Mouse (Mus musculus) thymus, adult 2 months (tissue): ENCODE measurements around the gene Zfp768. TPM values are rescaled to one million over a fixed set of nuclear protein-coding genes. Genes with fewer than 3 reads are reported as not detected.
"Not testable (repeated sequence)": the region's sequence is repeated elsewhere in the genome, so short reads cannot be mapped to it uniquely, and the experiment has no call there.

Experiments
- DNase-seq: peaks from one replicate; pipeline ENCODE4 v3.0.0; 2021
- H3K27ac ChIP-seq: fragments of 200-500 bp; 2 replicates; pipeline ENCODE4 v1.5.1; 2012; ENCODE audit warnings: low read length, control low read depth; ENCODE audit not compliant: control insufficient read depth, insufficient read depth
- H3K27me3 ChIP-seq: fragments of 200-500 bp; 2 replicates; pipeline ENCODE4 v1.6.1; 2012; ENCODE audit warnings: mild to moderate bottlenecking, low read length, moderate library complexity, mixed read lengths; ENCODE audit not compliant: control insufficient read depth, insufficient read depth
- H3K36me3 ChIP-seq: fragments of 200-500 bp; 2 replicates; pipeline ENCODE4 v1.6.1; 2012; ENCODE audit warnings: mild to moderate bottlenecking, low read length, moderate library complexity; ENCODE audit not compliant: control insufficient read depth, insufficient read depth
- H3K4me1 ChIP-seq: fragments of 200-500 bp; replicated peaks from 2 replicates; pipeline ENCODE4 v1.6.1; 2012; ENCODE audit warnings: low read length; ENCODE audit not compliant: control insufficient read depth, insufficient read depth
- H3K4me3 ChIP-seq: fragments of 200-500 bp; 2 replicates; pipeline ENCODE4 v1.5.1; 2012; ENCODE audit warnings: mild to moderate bottlenecking, low read length, control low read depth, moderate library complexity; ENCODE audit not compliant: control insufficient read depth, insufficient read depth
- CTCF ChIP-seq: fragments of 200-500 bp; IDR thresholded peaks from 2 replicates; pipeline ENCODE4 v1.5.1; 2012; ENCODE audit warnings: mild to moderate bottlenecking, control low read depth, low read length, moderate library complexity, borderline replicate concordance; ENCODE audit not compliant: control insufficient read depth, poor library complexity, insufficient read depth; ENCODE audit errors: extremely low read depth
- POLR2A ChIP-seq: fragments of 200-500 bp; IDR thresholded peaks from 2 replicates; pipeline ENCODE4 v1.6.1; 2012; ENCODE audit warnings: mild to moderate bottlenecking, low read length, control low read depth, moderate library complexity; ENCODE audit not compliant: control insufficient read depth, poor library complexity, insufficient read depth; ENCODE audit errors: extremely low read depth
- WGBS: fragments of 180-500 bp; shearing (Covaris S2); methylation state at CpG from one replicate; pipeline ENCODE4 v1.1.7; 2018; 5-methylcytosine and 5-hydroxymethylcytosine counted together
- polyA plus RNA-seq: library from polyadenylated mRNA; depleted of rRNA; stranded (reverse); fragments of >200 nt; gene quantifications from 2 replicates; pipeline ENCODE4 v1.2.3, GENCODE M21; 2012

Zfp768 gene
- polyA plus RNA-seq, 1 experiment: 11.1 TPM

- Histone ChIP-seq H3K27me3 (no peaks in the 10 kb centered on the region; the same call in 1 of the 2 replicates), H3K4me1 (peaks cover 2% of the 10 kb centered on the region; the same call in 1 of the 2 replicates), H3K27ac (no peak overlapping the region), H3K36me3 (no peaks in the 10 kb centered on the region), H3K4me3 (no peak overlapping the region)
- DNase-seq: no peak
- 98% methylated on average over 3 of the region's 3 CpGs for whole genome bisulfite sequencing
- no peak for TF ChIP-seq CTCF
- no peak for TF ChIP-seq POLR2A
Measured at GRCm38 (mm10) chr7:127366249-127366648, 20.9 kb upstream of the Zfp768 start.

DNA sequence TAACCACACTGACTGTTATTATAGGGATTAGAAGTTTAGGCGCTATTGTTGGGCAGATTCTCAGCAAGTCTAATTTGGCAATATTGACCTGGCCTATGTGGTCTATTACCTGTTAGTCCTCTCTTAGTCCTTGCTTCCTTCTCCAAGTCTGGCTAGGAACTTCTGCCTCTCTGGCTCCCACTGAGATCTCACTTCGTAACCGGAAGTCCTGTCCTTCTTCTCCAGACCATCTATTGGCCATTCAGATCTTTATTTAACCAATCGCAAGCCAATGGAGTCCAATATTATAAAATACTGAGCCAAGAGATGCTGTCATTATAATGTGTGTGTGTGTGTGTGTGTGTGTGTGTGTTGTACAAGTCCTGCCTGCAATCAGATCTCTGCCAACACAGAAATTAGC lies 18.8 kb upstream of the Zfp768 start:
- Histone ChIP-seq H3K36me3 (no peaks in the 10 kb centered on the region), H3K4me3 (no peak overlapping the region), H3K4me1 (peaks cover 2% of the 10 kb centered on the region; the same call in 1 of the 2 replicates), H3K27ac (no peak overlapping the region), H3K27me3 (no peaks in the 10 kb centered on the region; the same call in 1 of the 2 replicates)
- no peak for DNase-seq
- no peak for TF ChIP-seq POLR2A
- TF ChIP-seq CTCF: no peak
- 96% methylated on average over 4 of the region's 4 CpGs for WGBS

- TF ChIP-seq POLR2A (no peak), CTCF (no peak)
- no peaks in the 10 kb centered on the region for H3K36me3 ChIP-seq
- 47% methylated on average over 24 of the region's 24 CpGs for WGBS
- H3K27me3 ChIP-seq: no peaks in the 10 kb centered on the region; the same call in 1 of the 2 replicates
- DNase-seq: no peak
- H3K4me3 ChIP-seq: no peak overlapping the region
- no peak overlapping the region for H3K27ac ChIP-seq
- peaks cover 2% of the 10 kb centered on the region; the same call in 1 of the 2 replicates for H3K4me1 ChIP-seq
Measured at GRCm38 (mm10) chr7:127363475-127363921, 18.1 kb upstream of the Zfp768 start.

DNA sequence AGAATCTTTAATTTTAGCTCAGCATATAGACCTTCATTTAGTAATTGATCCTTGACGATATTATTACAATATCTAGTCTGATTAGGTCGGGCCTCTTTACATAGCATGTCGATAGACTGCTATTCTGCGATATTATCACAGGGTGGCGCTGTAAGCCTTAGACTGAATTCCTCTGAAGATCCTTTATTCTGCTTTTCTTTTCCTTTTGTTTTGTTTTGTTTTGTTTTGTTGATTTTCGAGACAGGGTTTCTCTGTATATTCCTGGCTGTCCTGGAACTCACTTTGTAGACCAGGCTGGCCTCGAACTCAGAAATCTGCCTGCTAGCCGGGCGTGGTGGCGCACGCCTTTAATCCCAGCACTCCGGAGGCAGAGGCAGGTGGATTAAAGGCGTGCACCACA lies 17.0 kb upstream of the Zfp768 start:
- not testable (repeated sequence) for H3K36me3 ChIP-seq, H3K4me1 ChIP-seq, H3K4me3 ChIP-seq, DNase-seq, H3K27ac ChIP-seq, H3K27me3 ChIP-seq
- 25% methylated on average over 13 of the region's 13 CpGs for WGBS

DNA sequence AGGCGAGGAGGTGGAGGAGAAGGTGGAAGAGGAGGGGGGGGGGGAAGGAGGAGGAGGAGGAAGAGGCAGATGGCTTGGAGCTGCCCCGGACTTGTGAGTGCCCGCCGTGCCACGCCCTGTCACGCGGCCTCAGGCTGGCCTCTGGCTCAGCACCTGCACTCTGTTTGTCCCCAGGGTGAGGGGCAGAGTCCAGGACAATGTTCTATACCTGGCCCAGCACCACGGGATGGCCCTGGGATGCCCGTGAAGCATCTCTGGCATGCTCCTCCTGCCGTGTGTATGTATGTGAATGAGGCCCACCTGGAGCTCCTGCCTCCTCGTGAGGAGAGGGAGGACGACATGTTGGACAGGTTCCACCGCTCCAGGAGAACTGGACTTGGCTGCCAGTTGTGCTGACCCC lies 16.1 kb upstream of the Zfp768 start:
- H3K27ac ChIP-seq: no peak overlapping the region
- 66% methylated on average over 9 of the region's 13 CpGs for WGBS

DNA sequence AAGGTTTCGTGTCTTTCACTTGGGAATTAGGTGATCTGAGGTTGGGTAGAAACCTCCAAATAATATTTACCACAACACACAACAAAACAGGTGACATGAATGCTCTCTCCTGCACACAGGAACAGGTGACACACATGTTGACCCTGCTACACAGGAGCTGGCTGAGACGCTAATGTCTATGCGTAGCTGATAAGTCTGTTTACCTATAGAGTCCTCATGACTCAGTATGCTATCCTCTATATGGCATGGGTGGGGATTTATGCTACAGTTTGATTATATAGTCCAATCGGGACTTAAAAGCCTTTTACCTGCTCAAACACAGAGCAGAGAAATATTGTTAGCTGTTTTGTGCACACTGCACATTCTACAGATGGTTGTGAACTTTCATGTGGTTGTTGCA lies 14.9 kb upstream of the Zfp768 start:
- Histone ChIP-seq H3K4me3 (no peak overlapping the region), H3K4me1 (peaks cover 2% of the 10 kb centered on the region; the same call in 1 of the 2 replicates), H3K27ac (no peak overlapping the region), H3K36me3 (no peaks in the 10 kb centered on the region), H3K27me3 (no peaks in the 10 kb centered on the region; the same call in 1 of the 2 replicates)
- 74% methylated on average over 4 of the region's 4 CpGs for WGBS
- no peak for TF ChIP-seq POLR2A
- TF ChIP-seq CTCF: no peak
- DNase-seq: no peak

More for the DNA sequence above, 16.1 kb upstream of the Zfp768 start:
- no peak for DNase-seq
- H3K36me3 ChIP-seq: no peaks in the 10 kb centered on the region
- no peak overlapping the region for H3K4me3 ChIP-seq
- TF ChIP-seq CTCF (no peak), POLR2A (no peak)
- no peaks in the 10 kb centered on the region; the same call in 1 of the 2 replicates for H3K27me3 ChIP-seq
- peaks cover 2% of the 10 kb centered on the region; the same call in 1 of the 2 replicates for H3K4me1 ChIP-seq

DNA sequence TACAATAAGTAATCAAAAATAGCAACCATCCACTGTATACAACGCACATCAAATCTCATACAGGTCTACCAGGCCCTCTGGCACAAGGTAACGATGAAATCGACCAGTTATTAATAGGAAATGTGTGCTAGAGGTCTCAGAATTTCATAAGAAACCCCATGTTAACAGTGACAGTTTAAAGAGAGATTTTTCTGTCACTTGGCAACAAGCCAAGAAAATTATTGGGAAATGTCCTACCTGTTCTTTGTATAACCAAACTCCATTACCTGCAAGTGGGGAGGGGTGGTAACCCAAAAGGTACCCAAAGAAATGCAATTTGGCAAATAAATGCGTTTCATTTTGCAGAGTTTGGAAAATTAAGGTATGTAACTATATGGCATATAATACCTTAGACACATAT lies 13.1 kb upstream of the Zfp768 start:
- Histone ChIP-seq H3K27me3 (no peaks in the 10 kb centered on the region; the same call in 1 of the 2 replicates), H3K27ac (no peak overlapping the region), H3K4me3 (no peak overlapping the region), H3K36me3 (no peaks in the 10 kb centered on the region), H3K4me1 (peaks cover 2% of the 10 kb centered on the region; the same call in 1 of the 2 replicates)
- DNase-seq: no peak
- no peak for TF ChIP-seq CTCF
- TF ChIP-seq POLR2A: no peak
- 87% methylated on average over 4 of the region's 4 CpGs for WGBS

GRCm38 (mm10) chr7:127357871-127358270 lies 12.5 kb upstream of the Zfp768 start:
- H3K27ac ChIP-seq: no peak overlapping the region
- no peak overlapping the region for H3K4me3 ChIP-seq
- no peak for TF ChIP-seq CTCF
- no peaks in the 10 kb centered on the region for H3K27me3 ChIP-seq
- H3K36me3 ChIP-seq: no peaks in the 10 kb centered on the region
- WGBS: 84% methylated on average over 2 of the region's 2 CpGs
- H3K4me1 ChIP-seq: peaks cover 2% of the 10 kb centered on the region; the same call in 1 of the 2 replicates
- DNase-seq: no peak
